In genomic region chr7:143823266-143823605, GRCm38 (mm10) we compare ENCODE assay signal across 8 mouse cellular contexts. TPM values are rescaled to one million over a fixed set of nuclear protein-coding genes. Genes with fewer than 3 reads are reported as not detected.
DNase-seq lines count a peak whose midpoint lies in the region; ATAC-seq lines count a peak whose summit lies in the region.

No protein-coding gene starts in this region.

- WGBS in heart, embryonic 13.5 days = 75% methylated on average over 4 of the region's 4 CpGs
- 76% methylated on average over 4 of the region's 4 CpGs for WGBS in forebrain, embryonic 13.5 days
- WGBS in liver, embryonic 15.5 days (ENCODE audit: insufficient replicate concordance) = 75% methylated on average over 4 of the region's 4 CpGs

- H3K9me3 ChIP-seq in heart, embryonic 13.5 days = no peaks in the 10 kb centered on the region
- no peaks in the 10 kb centered on the region for H3K9me3 ChIP-seq in forebrain, embryonic 13.5 days (replicated peaks)
- H3K9me3 ChIP-seq in liver, embryonic 15.5 days (replicated peaks) = no peaks in the 10 kb centered on the region

- no peak for ATAC-seq in heart, embryonic 13.5 days (ENCODE audit: extremely low read depth, insufficient number of reproducible peaks, low FRiP score, low TSS enrichment)
- ATAC-seq in forebrain, embryonic 13.5 days = peak; percentile 52
- 0 out of 2 replicates have a peak, but pooled peaks have one; percentile 0 for ATAC-seq in liver, embryonic 15.5 days (ENCODE audit: insufficient read depth)

- H3K4me1 ChIP-seq in heart, embryonic 13.5 days = peaks cover 17% of the 10 kb centered on the region
- H3K4me1 ChIP-seq in forebrain, embryonic 13.5 days = peaks cover 16% of the 10 kb centered on the region
- H3K4me1 ChIP-seq in liver, embryonic 15.5 days (replicated peaks) = peaks cover 26% of the 10 kb centered on the region

- H3K9ac ChIP-seq in heart, embryonic 13.5 days = peak overlapping the region; percentile 79
- H3K9ac ChIP-seq in forebrain, embryonic 13.5 days = peak overlapping the region; percentile 53
- peak overlapping the region; percentile 42 for H3K9ac ChIP-seq in liver, embryonic 15.5 days

- no peak for DNase-seq in heart, adult 9 months (ENCODE audit: low spot score in 2 of 2)
- DNase-seq in ES-CJ7 (ENCODE audit: low read depth, low spot score) = peak; percentile 19
- DNase-seq in right cerebral cortex, postnatal 25 days = no peak
- DNase-seq in B cell, adult 2 months = no peak
- no peak for DNase-seq in gastrocnemius, postnatal 4 days (ENCODE audit: low spot score in 2 of 2)

- H3K36me3 ChIP-seq in heart, embryonic 13.5 days = peaks cover 9% of the 10 kb centered on the region
- H3K36me3 ChIP-seq in forebrain, embryonic 13.5 days (ENCODE audit: poor library complexity, severe bottlenecking) = peaks cover 9% of the 10 kb centered on the region
- 0 out of 2 replicates have a peak, but pooled peaks cover 3% of the 10 kb centered on the region for H3K36me3 ChIP-seq in liver, embryonic 15.5 days (replicated peaks)

- peak overlapping the region; percentile 91 for H3K27ac ChIP-seq in heart, embryonic 13.5 days (replicated peaks)
- peak overlapping the region; percentile 55 for H3K27ac ChIP-seq in forebrain, embryonic 13.5 days
- peak overlapping the region; percentile 63 for H3K27ac ChIP-seq in liver, embryonic 15.5 days (replicated peaks)

- H3K4me3 ChIP-seq in heart, embryonic 13.5 days = peak overlapping the region; percentile 71
- peak overlapping the region; percentile 52 for H3K4me3 ChIP-seq in forebrain, embryonic 13.5 days
- H3K4me3 ChIP-seq in liver, embryonic 15.5 days (replicated peaks) = peak overlapping the region; percentile 68

- no peaks in the 10 kb centered on the region for H3K27me3 ChIP-seq in heart, embryonic 13.5 days (replicated peaks)
- no peaks in the 10 kb centered on the region for H3K27me3 ChIP-seq in forebrain, embryonic 13.5 days
- no peaks in the 10 kb centered on the region for H3K27me3 ChIP-seq in liver, embryonic 15.5 days

- H3K4me2 ChIP-seq in heart, embryonic 13.5 days = peak overlapping the region; percentile 74
- H3K4me2 ChIP-seq in forebrain, embryonic 13.5 days = peak overlapping the region; percentile 72
- H3K4me2 ChIP-seq in liver, embryonic 15.5 days = peak overlapping the region; percentile 75

RNA-seq across cellular contexts. Expression of gene Dhcr7, which starts 0.3 kb away (rescaled TPM):
- polyA plus RNA-seq in heart, embryonic 13.5 days (2015; fragmentation: Nextera tagmentation; extraction: Ambion mirVana) = 24.5 and 25.6 TPM in 2 replicates
- polyA plus RNA-seq in forebrain, embryonic 13.5 days (2015; fragmentation: Nextera tagmentation; extraction: Ambion mirVana) = 47.1 and 52.0 TPM in 2 replicates
- polyA plus RNA-seq in liver, embryonic 15.5 days (2015; fragmentation: Nextera tagmentation; extraction: Ambion mirVana) = 57.2 and 66.0 TPM in 2 replicates
- total RNA-seq in gastrocnemius, postnatal 4 days (2021) = 10 to 100 TPM; 16.7 to 18.6 TPM

RNA-seq across cellular contexts. Expression of gene Nadsyn1, which starts 0.6 kb away (rescaled TPM):
- 6.4 and 6.5 TPM in 2 replicates for polyA plus RNA-seq in heart, embryonic 13.5 days (2015; fragmentation: Nextera tagmentation; extraction: Ambion mirVana)
- polyA plus RNA-seq in forebrain, embryonic 13.5 days (2015; fragmentation: Nextera tagmentation; extraction: Ambion mirVana) = 5.6 and 6.8 TPM in 2 replicates
- polyA plus RNA-seq in liver, embryonic 15.5 days (2015; fragmentation: Nextera tagmentation; extraction: Ambion mirVana) = 8.8 and 9.5 TPM in 2 replicates
- 1 to 10 TPM; 5.1 to 5.9 TPM for total RNA-seq in gastrocnemius, postnatal 4 days (2021)

RNA-seq across cellular contexts. Expression of gene Mrgpre, which starts 38.9 kb away (rescaled TPM):
- 1.8 and 1.9 TPM in 2 replicates for polyA plus RNA-seq in heart, embryonic 13.5 days (2015; fragmentation: Nextera tagmentation; extraction: Ambion mirVana)
- polyA plus RNA-seq in forebrain, embryonic 13.5 days (2015; fragmentation: Nextera tagmentation; extraction: Ambion mirVana) = 1.8 and 1.9 TPM in 2 replicates
- 0.48 and 0.52 TPM in 2 replicates for polyA plus RNA-seq in liver, embryonic 15.5 days (2015; fragmentation: Nextera tagmentation; extraction: Ambion mirVana)
- total RNA-seq in gastrocnemius, postnatal 4 days (2021) = 1 to 10 TPM; 1.7 to 2.7 TPM

RNA-seq across cellular contexts. Expression of gene Gm498, which starts 43.4 kb away (rescaled TPM):
- not detected in 2 replicates for polyA plus RNA-seq in heart, embryonic 13.5 days (2015; fragmentation: Nextera tagmentation; extraction: Ambion mirVana)
- not detected in 2 replicates for polyA plus RNA-seq in forebrain, embryonic 13.5 days (2015; fragmentation: Nextera tagmentation; extraction: Ambion mirVana)
- not detected in 2 replicates for polyA plus RNA-seq in liver, embryonic 15.5 days (2015; fragmentation: Nextera tagmentation; extraction: Ambion mirVana)
- total RNA-seq in gastrocnemius, postnatal 4 days (2021) = not detected

RNA-seq across cellular contexts. Expression of gene Mrgprg, which starts 56.4 kb away (rescaled TPM):
- polyA plus RNA-seq in heart, embryonic 13.5 days (2015; fragmentation: Nextera tagmentation; extraction: Ambion mirVana) = not detected in 2 replicates
- not detected in 2 replicates for polyA plus RNA-seq in forebrain, embryonic 13.5 days (2015; fragmentation: Nextera tagmentation; extraction: Ambion mirVana)
- polyA plus RNA-seq in liver, embryonic 15.5 days (2015; fragmentation: Nextera tagmentation; extraction: Ambion mirVana) = not detected in 2 replicates
- total RNA-seq in gastrocnemius, postnatal 4 days (2021) = not detected
